Mouse (Mus musculus) stomach, embryonic 15.5 days (tissue): Measurements from ENCODE around the gene Serpina3a. TPM values are rescaled to one million over a fixed set of nuclear protein-coding genes. Genes with fewer than 3 reads are reported as not detected.

Experiments
- ATAC-seq: fragments of 200-750 bp; cut with Nextera tagmentation; 2 replicates; pipeline ENCODE4 v1.8.0; 2017; ENCODE audit warnings: low read depth, moderate number of reproducible peaks, moderate TSS enrichment; ENCODE audit not compliant: insufficient read depth, low FRiP score
- H3K27ac ChIP-seq: fragments of 300-500 bp; sonication (generic); 2 replicates; pipeline ENCODE4 v1.5.1; 2015; ENCODE audit warnings: mild to moderate bottlenecking, inconsistent platforms
- H3K27me3 ChIP-seq: fragments of 300-500 bp; sonication (generic); replicated peaks from 2 replicates; pipeline ENCODE4 v1.6.1; 2015; ENCODE audit warnings: inconsistent platforms
- H3K36me3 ChIP-seq: fragments of 300-500 bp; sonication (generic); 2 replicates; pipeline ENCODE4 v1.6.1; 2015; ENCODE audit warnings: inconsistent platforms
- H3K4me1 ChIP-seq: fragments of 300-500 bp; sonication (generic); 2 replicates; pipeline ENCODE4 v1.6.1; 2015; ENCODE audit warnings: inconsistent platforms
- H3K4me2 ChIP-seq: fragments of 300-500 bp; sonication (generic); 2 replicates; pipeline ENCODE4 v1.6.1; 2015; ENCODE audit warnings: mild to moderate bottlenecking, inconsistent platforms
- H3K4me3 ChIP-seq: fragments of 300-500 bp; sonication (generic); replicated peaks from 2 replicates; pipeline ENCODE4 v1.5.1; 2015; ENCODE audit warnings: inconsistent platforms
- H3K9ac ChIP-seq: fragments of 300-500 bp; sonication (generic); 2 replicates; pipeline ENCODE4 v1.6.1; 2015; ENCODE audit warnings: inconsistent platforms
- H3K9me3 ChIP-seq: fragments of 300-500 bp; sonication (generic); 2 replicates; pipeline ENCODE4 v1.6.1; 2016; ENCODE audit warnings: inconsistent platforms
- WGBS: fragments of 180-500 bp; shearing (Covaris S2); methylation state at CpG from one replicate; pipeline ENCODE4 v1.1.7; 2015; 5-methylcytosine and 5-hydroxymethylcytosine counted together
- polyA plus RNA-seq: library from polyadenylated mRNA; unstranded; fragments of >200 nt; fragmentation: Nextera tagmentation; extraction: Ambion mirVana; gene quantifications from 2 replicates; pipeline ENCODE4 v1.2.1, GENCODE M21; 2015

Gene Serpina3a
- polyA plus RNA-seq, 1 experiment from 2014 or later: not detected

DNA sequence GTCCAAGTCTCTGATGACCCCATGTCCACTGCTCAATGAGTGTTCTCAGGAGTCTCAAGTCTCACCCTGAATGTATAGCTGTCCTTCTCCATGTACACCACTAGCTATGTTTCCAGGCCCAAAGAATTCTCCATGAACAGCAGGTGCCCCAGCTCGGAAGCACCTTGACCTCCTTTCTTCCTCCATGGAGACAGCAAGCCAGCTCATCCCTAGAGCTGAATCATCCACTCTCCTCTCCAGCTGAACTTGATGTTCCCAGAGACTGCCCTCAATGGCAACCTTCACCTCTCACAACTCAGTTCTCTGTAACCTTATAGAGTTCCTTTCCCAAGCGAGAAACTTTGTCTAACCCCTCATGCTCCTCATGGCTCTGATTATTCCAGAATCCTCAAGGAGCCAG, 33.0 kb downstream of the Serpina3a start:
- H3K27ac ChIP-seq: no peak overlapping the region
- no peaks in the 10 kb centered on the region for H3K4me1 ChIP-seq
- H3K36me3 ChIP-seq: no peaks in the 10 kb centered on the region
- H3K27me3 ChIP-seq: no peaks in the 10 kb centered on the region
- no peak for ATAC-seq
- no peak overlapping the region for H3K9ac ChIP-seq
- H3K4me2 ChIP-seq: no peak overlapping the region
- H3K4me3 ChIP-seq: no peak overlapping the region
- H3K9me3 ChIP-seq: no peaks in the 10 kb centered on the region
- WGBS: 81% methylated on average over 2 of the region's 2 CpGs

DNA sequence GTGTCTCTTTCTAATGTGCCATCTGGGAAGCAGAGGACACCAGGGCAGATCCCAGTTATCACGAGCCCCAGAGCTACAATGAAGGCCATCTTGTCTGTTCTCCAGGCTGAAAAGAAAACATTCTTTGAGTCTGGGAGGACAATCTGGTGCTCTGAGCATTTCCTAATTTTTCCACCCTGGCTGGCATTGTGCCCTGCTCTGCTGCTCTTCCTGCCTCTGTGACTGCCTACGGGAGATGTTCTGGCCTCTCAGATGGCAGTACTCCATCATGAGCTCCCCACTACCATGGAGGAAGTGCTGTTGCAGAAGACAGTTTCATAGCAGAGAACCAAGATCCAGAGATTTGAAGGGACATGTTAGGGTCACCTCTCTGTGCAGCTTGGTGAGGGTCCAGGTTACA, 39.5 kb downstream of the Serpina3a start:
- ATAC-seq: no peak
- no peaks in the 10 kb centered on the region for H3K27me3 ChIP-seq
- no peak overlapping the region for H3K4me3 ChIP-seq
- WGBS: 79% methylated on average over 2 of the region's 2 CpGs
- no peak overlapping the region for H3K4me2 ChIP-seq
- H3K9ac ChIP-seq: no peak overlapping the region
- H3K9me3 ChIP-seq: no peaks in the 10 kb centered on the region
- no peaks in the 10 kb centered on the region for H3K36me3 ChIP-seq
- H3K4me1 ChIP-seq: no peaks in the 10 kb centered on the region
- no peak overlapping the region for H3K27ac ChIP-seq

DNA sequence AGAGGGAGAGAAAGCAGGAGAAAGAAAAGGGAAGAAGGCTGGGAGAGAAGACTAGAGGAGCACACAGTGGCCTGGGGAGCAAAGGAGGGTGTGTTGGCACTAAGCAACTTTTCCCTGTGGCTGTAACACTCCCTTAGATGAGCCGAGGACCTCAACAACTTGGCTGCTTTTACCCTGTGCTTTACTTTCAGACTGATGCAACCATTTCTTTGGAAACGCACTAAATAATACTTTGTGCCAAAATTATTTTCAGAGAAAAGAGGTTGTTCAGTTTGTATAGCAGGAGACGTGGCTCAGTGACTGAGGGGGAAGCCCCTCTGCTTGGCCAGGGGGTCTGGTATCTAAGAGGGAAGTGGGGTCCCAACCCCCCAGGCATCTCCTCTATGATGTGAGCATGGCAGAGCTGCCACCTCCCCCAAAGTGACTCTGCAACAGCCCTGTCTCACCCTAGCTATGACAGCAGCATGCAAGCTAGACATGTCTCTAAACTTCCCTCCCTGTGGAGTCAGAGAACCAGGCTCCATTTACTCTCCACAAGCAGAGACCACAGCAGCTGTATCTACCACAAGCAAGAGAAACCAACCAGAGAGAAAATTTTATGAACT, 40.6 kb downstream of the Serpina3a start:
- Histone ChIP-seq H3K4me1 (no peaks in the 10 kb centered on the region), H3K9ac (no peak overlapping the region), H3K36me3 (no peaks in the 10 kb centered on the region), H3K4me3 (no peak overlapping the region), H3K4me2 (no peak overlapping the region), H3K27me3 (no peaks in the 10 kb centered on the region), H3K9me3 (no peaks in the 10 kb centered on the region), H3K27ac (no peak overlapping the region)
- 64% methylated on average over 3 of the region's 3 CpGs for WGBS
- no peak for ATAC-seq

DNA sequence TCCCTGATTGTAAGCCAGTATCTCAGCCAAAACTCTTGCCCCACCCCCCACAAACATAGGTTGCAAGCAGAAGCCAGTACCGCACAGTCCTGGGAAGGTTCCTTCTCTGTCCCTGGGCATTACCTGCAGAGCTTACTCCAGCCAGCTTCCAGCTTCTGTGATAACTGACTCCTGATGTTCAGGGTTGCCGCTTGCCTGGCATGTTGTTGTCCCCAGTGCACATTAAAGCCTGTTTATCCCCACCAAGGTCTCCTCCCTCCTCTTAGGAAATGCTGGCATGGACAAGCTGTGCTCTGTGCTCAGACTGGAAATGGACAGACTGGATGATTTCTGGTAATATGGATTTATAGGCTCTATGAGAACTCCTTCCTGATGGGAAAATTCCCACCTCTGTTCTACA, 41.1 kb downstream of the Serpina3a start, which contains the start of gene Serpina3c:
Serpina3c (minus strand) TSS at position 215 of the 400 bp plus-strand sequence.
- no peaks in the 10 kb centered on the region for H3K9me3 ChIP-seq
- no peak within 1 kb of the TSS for H3K4me3 ChIP-seq
- no peak within 1 kb of the TSS for H3K4me2 ChIP-seq
- no peak for ATAC-seq
- no peaks in the 10 kb centered on the region for H3K27me3 ChIP-seq
- no peaks in the 10 kb centered on the region for H3K4me1 ChIP-seq
- no peaks in the 10 kb centered on the region for H3K36me3 ChIP-seq
- 90% methylated on average over 2 of the region's 2 CpGs for WGBS
- no peak within 1 kb of the TSS for H3K27ac ChIP-seq
- H3K9ac ChIP-seq: no peak within 1 kb of the TSS

Other genes with a start within 250 kb of the Serpina3a start
- 19.0 and 49.1 TPM in 2 replicates for gene Serpina1a, start 249.2 kb upstream of the Serpina3a start, polyA plus RNA-seq
- gene Serpina1c, start 207.8 kb upstream of the Serpina3a start, polyA plus RNA-seq: 24.9 and 26.7 TPM in 2 replicates
- 11.8 and 20.6 TPM in 2 replicates for gene Serpina1e, start 153.7 kb upstream of the Serpina3a start, polyA plus RNA-seq
- gene Serpina11, start 122.8 kb upstream of the Serpina3a start, polyA plus RNA-seq: 0.21 and 0.87 TPM in 2 replicates
- gene Serpina9, start 99.0 kb upstream of the Serpina3a start, polyA plus RNA-seq: not detected in 2 replicates
- gene Serpina12, start 68.3 kb upstream of the Serpina3a start, polyA plus RNA-seq: not detected in 2 replicates
- 0.05 TPM in 1 of 2 replicates, not detected in the other for gene Serpina5, start 11.6 kb upstream of the Serpina3a start, polyA plus RNA-seq
- not detected in 2 replicates for gene Serpina3b, start 15.3 kb downstream of the Serpina3a start, polyA plus RNA-seq
- not detected in 2 replicates for gene Serpina3c, start 41.1 kb downstream of the Serpina3a start, polyA plus RNA-seq
- 0.12 and 0.22 TPM in 2 replicates for gene Serpina3f, start 101.8 kb downstream of the Serpina3a start, polyA plus RNA-seq
- gene Serpina3g, start 123.5 kb downstream of the Serpina3a start, polyA plus RNA-seq: 2.0 and 3.2 TPM in 2 replicates
- 0.12 TPM in 1 of 2 replicates, not detected in the other for gene Serpina3i, start 150.4 kb downstream of the Serpina3a start, polyA plus RNA-seq
- gene Serpina3j, start 201.8 kb downstream of the Serpina3a start, polyA plus RNA-seq: not detected in 2 replicates
- gene Serpina3k, start 225.8 kb downstream of the Serpina3a start, polyA plus RNA-seq: not detected in 2 replicates
- not detected in 2 replicates for gene Serpina3m, start 225.8 kb downstream of the Serpina3a start, polyA plus RNA-seq